Mouse (Mus musculus) brain, adult 2 months (tissue): ENCODE measurements at regions not wholly inside any gene's neighbourhood (a gene's known extent, or its start where the extent isn't known, plus 50 kb on each side); places are given as distances from the start of the nearest gene placed in this dataset.

Experiments
- DNase-seq: peaks from one replicate; pipeline ENCODE4 v3.0.0; 2011; ENCODE audit warnings: low read depth, low spot score

DNA sequence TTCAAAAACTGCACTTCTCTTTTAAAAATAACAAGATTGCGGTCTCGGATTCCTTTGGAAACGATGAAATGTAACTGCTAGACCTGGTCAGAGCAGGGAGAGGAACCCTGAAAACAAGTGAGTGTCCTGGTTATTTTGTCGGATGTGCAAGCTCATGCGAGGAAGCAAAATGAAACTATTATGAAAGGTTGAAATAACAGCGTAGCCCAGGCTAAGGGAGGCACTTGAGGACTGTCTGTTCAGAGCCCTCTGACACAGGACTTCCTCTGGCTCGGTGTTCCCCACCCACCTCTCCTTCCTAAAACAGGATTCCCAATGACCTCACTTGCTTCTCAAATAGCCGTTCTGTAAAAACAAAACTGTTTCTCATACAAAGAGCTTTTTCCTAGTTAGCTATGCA, 51.3 kb upstream of the S1pr1 start:
- no peak for DNase-seq

DNA sequence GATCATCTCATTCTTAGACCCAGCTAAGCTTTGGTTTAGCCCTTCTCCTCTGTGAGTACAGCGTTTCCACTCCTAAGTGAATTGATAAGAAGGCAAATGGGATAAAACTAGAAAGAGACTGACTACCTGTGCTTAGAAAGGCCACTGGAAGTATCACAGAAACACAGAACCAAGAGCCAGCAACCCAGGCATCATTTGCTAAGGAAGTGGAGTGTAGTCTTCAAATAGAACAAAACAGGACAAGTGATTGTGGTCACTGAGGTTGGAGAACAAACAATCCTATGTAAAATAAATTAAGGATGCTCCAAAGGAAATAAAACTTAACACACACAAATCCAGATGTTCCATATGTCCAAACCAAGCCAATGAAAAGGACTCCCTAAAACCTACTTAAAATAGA, 53.4 kb upstream of the S1pr1 start:
- no peak for DNase-seq

DNA sequence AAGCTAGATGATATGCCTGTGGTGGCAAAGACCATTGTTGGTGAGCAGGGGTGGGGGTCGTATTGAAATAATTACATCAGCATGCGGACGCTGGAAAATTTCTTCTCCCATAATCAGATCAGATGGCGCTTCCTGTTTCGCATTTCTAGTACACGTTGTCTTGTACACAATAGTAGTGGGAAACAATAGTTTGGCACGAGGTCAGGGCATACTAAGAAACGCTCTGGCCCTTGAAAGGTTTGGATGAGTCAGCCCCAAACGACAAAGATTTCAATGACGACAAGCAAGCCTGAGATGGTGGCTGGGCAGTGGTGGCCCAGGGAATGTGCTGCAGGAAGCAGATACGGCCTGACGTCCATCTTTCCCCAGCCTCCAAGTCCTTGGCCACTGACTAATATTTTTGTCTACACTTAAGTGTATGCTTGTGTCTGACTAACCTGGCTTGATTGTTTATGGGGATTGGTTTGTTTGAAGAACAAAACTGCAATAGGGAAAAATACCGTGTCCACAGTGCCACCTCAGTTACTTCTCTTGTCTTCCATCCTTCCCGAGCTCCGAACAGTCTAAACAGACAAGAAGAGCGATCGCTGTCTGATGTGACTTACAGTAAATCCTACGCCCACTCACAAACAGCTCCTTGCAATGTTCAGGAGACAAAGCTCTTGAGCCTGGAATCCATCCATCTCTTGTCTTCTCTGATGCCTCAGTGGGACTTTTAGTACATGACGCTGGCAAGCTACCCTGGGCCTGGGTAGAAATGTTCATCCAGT, 54.1 kb upstream of the S1pr1 start:
- DNase-seq = no peak

DNA sequence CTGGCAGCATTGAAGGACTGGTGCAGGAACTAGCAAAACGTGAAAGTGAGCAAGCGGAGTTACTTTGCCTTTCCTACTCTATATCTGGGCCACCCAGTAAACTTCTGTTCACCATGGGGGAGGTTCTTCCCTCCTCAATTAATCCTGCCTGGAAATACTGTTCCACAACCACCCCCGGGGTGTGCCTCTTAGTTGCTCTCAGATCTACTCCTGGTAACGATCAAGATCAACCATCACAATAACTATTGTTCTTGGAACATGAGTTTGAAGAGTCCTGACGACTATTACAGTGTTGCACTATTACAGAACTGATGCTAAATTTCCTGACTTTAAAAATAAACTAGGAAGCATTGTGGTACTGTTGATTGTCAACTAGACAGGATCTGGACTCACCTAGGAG, 57.8 kb upstream of the S1pr1 start:
- DNase-seq = no peak

DNA sequence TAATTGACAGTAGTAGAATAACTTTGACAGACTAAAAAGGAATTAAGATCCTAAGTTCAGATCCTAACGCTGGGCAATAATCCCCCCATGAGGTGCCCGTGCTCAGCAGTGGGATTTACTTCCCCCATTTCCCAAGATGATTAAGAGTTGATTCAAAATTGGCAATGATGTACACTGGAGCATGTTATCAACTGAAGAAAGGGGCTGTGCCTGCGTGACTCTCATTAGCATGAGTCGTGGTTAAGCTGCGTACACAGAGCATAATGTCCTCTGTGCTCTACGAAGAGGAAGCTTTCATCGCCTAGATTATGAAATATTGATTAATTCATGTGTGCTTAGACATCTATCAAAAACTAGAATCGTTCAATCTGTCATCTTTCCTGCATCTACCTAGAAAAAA, 59.4 kb upstream of the S1pr1 start:
- no peak for DNase-seq

DNA sequence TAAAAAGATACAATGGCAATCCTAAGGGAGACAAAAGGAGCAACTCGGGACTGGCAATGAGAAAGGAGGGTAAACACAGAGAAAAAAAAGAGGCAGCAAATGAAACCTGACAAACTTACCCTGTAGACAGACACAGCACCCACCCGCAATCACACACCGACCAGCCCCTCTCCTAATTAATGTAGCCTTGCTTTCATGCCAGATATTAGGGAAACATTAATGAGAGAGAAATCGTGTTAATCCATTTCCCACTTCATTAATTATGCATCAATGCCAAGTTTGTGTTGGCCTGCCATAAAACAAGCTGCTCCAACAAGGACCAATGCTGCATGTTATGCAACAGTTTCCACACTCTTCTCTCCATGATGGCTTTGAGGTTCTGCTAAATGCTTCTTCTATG, 59.9 kb upstream of the S1pr1 start:
- no peak for DNase-seq

DNA sequence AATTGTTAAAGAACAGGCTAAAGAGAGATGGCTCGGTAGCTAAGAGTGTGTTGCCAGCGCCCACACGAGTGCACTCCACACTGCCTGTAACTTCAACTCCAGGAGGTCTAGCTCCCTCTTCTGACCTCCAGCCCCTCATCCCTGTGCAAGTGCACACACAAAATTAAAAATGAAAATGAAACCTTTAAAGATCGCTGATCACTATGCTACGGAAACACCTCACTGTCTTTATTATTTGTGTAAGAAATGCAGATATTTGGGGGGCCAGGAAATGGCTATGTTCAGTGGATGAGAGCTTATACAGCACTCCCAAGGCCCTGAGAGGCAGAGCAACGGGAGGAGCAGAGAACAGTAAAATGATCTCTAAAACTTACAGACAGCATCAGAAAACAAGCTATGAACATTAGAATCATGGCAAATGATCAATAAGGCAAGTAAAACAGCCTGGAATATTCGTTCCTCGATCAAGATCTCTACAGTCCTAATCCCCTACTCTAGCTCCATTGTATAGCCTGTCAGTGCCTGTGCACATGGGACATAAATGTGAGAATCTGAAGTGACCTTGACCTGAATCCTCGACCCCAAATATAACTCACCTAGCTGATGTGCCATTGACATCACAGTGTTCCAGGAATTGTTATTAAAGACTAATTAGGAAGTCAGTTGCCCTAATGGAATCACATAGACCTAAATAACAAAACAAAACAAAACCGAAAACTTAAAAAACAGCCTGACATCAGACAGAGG, 64.4 kb upstream of the S1pr1 start:
- DNase-seq = no peak

DNA sequence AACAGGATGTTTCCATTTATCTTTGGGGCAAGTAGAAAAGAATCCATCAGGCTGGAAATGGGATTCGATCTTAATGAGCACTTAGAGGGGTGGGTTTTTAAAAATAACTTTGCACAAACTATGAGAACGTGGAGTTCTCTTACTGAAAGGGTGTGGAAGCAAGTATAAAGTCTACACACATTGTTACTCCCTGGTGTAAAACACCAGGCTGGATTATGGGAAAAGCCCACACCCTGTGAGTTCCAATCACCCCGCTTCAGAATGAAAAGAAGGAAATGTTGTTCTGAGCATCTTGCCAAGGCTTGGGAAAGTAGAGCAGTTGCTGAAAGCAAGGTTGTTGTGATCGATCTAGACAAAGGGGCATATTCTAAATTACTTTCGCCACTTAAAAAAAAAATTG, 65.0 kb upstream of the S1pr1 start:
- no peak for DNase-seq

DNA sequence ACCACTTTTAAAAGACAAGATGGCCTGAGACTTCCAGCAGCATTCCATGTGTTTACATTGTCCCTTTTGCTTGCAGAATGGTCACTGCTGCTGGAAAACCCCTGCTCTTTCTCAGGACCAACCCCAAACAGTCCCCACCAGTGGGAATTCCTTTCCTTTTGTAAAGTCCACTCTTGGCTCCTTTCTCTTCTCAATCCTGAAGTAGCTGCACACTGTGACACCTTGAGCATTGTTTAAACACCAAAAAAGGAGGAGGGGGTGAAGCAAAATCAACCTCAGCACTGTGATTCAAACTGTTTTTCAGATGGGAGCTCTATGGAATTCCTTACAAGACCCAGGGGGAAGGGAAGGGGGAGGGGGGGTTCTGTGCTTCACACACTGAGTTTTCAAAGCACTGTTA, 67.9 kb upstream of the S1pr1 start:
- DNase-seq = no peak

DNA sequence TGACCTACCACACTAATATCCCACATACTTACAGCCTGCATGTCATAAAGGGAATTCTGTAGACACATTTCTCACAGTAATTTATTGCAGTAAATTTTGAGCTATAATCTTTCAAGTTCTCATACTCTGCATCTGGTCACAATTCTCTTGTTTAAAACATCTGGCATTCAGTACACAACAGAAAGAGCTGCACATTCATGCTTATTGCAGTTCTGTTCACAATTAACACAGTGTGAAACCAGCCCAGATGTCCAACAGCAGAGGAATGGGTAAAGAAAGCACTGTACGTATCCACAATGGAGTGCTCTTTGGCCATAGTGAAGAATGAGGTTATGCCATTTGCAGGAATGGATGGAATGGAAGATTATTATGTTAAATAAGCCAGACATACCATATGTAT, 72.5 kb upstream of the S1pr1 start:
- no peak for DNase-seq

DNA sequence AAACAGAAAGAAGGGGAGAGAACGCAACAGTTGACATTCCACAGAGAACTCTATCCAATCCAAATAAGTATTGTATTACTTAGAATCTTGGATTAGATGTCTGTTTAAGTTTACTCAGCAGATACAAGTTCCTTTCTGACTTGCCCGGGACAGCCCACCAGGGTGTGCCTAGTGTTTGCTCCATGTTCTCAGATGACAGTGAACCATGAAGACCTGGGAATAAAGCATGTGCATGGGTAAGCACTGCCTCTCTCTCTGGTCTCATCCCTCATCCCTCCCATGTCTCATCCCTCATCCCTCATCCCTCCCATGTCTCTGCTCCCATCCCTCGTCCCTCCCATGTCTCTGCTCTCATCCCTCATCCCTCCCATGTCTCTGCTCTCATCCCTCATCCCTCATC, 73.7 kb upstream of the S1pr1 start:
- no peak for DNase-seq

DNA sequence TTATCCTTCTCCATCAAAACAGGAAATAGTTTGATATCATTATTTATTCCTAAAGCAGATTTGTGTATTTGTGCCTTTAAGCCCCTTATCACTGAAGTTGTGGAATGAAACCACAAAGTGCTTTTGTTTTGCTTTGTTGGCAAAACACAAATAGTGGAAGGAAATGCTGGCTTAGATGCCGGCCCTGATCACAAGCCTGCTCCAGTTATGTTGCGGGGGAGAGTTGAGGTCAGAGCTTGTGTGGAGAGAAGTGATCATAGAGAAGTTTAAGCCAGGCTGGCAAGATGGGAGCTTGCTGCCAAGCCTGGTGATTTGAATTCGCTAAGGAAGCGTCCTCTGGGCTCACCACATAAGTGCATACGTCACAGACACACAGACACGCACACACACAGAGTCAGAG, 74.2 kb upstream of the S1pr1 start:
- DNase-seq = no peak

DNA sequence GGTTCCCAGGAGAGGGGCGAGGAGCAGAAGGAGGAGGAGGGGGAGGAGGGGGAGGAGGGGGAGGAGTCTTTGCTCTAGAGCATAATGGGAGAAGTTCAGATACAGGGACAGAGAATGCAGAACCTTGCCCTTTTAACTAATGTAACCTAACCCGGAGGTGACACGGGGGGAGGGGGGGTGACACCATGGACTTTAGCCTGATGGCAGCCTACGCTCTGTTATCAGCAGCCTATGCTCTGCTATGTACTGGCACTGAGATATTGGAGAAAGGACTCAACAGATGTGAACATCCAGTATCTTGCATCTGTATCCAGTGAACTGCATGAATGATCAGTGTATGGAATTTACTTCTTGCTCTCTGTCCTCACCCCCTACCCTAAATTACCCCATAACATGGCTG, 77.7 kb upstream of the S1pr1 start:
- DNase-seq = no peak

DNA sequence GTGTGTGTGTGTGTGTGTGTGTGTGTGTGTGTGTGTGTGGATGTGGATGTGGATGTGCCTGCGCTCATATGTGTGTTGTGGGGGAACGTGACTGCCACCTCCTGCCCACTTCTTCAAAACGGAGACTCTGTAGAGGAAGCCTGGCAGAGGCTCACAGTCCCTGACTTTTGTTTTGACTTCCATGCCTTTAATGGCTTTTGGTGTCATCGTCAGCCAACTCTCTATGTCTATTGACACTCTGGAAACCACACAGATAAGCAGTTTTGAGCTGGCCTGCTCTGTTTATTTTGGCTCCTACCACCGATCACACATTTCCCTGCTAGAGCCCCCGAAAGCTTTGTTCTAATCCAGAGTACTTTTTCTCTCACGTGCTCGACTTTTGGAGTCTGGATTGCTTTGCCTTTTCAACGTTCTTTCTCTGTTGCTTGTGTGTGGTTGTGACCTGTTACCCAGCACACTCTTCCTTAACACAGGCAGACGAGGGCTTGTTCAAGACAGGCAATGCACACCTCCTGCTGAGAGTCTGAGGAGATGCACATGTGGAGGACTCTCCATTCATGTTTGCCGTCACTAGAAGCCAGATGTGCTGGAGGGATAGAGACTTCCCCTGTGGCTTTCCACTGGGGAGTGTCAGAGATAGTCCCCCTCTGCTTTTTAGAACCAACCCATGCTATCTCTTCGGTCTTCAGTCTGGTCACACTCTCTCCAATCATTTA, 78.6 kb upstream of the S1pr1 start:
- peak; percentile 20 for DNase-seq

DNA sequence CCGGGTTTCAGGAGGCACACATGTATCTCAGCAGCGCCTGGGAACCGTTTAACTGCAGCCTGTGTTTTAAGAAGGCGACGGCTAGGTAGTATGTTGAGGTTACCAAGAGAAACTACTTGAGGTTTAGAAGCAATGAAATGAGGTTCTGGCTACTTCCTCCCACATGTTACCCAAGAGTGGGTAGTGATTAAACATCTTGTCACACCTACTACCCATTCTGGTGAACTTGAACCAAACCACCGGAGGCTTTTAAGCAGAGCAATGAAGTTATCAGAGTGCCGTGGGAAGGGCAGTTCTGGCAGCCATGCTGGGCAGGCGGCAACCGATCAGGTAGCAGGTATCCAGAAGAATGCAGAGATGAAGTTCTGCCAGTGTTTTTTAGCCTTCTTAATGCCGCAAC, 84.5 kb upstream of the S1pr1 start:
- no peak for DNase-seq

DNA sequence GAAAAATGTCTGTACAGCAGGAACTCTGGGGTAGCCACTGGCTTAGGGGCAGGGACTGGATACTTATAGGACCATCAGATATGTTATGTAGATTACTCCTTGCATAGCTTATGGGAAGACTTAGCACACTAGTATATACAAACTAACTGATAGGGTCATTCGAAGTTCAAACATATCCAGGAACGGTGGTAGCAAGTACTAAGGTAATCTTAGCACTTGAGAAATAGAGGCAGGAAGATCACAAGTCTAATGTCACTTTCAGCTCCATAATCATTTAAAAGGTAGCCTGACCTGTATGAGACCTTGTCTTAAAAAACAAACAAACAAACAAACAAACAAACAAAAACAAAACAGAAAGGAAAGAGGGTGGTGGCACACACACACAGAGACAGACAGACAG, 85.1 kb upstream of the S1pr1 start:
- no peak for DNase-seq

DNA sequence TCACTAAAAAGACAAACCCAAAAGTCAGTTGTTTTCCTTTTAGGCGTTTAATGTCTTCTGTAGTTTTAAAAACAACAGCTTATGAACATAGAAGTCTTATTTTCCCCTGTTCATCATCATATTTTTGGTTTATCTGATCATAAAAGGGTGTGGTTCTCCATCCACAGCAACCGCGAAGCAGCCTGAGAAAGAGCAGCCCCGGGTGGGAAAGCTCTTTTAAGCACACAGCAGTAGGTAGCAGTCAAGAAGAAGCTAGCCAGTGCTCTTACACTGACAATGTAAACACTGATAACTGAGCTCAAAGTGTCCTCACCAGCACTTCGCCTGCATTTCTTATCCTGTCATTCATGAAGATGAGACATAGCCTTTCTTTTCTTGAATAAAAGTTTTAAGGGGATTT, 86.0 kb upstream of the S1pr1 start:
- DNase-seq = no peak

DNA sequence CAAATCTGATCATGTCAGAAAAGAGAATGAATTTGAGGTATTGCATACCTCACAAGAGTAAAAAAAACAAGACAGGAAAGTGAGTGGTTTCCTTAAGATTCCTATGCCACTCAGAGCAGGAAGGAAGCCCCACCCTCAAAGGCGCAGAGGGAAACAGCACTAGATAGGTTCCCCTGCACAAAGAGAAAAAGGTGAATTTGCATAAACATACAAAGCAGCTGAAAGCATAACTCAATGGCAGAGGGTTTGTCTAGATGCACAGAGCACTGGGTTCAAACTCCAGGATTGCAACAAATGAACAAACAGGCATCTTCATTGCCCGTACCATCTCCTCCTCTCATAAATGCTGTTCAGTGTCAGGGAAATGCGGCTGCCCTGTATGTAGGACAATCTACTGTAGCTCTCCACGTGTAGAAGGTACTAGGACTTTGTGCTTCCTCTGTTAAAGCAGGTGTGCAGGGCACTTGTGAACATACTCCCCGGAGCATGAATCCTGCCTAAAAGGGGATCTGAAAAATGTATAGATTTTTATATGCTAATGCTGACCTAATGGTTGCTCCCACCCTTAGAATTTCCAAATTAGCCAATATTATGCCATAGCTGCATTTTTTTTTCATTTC, 85.9 kb upstream of the Dph5 start:
- no peak for DNase-seq

DNA sequence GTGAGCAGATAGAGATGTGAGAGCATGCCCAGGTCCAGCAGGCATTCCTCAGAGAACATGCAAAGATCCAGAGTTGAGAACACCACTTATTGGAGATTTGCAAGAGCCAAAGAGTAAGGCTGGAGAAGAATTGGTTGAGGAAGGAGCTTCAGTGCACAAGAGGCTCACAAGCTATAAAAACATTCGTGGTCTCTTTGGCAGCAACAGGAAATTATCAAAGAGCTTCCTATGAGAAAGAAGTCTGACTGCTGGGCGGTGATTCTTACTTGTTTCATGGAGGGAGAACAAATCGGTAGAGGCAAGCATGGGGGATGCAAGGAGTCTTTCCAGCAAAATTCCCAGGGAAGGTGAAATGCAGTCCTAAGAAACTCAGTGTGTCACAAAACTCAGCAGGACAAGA, 83.0 kb upstream of the Dph5 start:
- no peak for DNase-seq

DNA sequence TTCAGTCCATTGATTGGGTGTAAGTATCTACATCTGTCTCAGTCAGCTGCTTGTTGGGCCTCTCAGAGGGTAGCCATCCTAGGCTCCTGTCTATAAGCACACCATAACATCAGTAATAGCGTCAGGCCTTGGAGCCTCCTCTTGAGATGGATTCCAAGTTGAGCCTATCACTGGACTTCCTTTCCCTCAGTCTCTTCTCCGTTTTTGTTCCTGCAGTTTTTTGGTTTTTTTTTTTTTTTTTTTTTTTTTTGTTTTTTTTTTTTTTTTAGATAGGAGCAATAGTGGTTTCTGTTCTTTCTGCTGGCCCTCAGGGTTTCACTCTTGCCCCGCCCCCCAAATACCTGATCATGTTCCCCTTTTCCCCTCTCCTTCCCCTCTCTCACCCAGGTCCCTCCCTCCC, 80.6 kb upstream of the Dph5 start:
- DNase-seq = no peak

DNA sequence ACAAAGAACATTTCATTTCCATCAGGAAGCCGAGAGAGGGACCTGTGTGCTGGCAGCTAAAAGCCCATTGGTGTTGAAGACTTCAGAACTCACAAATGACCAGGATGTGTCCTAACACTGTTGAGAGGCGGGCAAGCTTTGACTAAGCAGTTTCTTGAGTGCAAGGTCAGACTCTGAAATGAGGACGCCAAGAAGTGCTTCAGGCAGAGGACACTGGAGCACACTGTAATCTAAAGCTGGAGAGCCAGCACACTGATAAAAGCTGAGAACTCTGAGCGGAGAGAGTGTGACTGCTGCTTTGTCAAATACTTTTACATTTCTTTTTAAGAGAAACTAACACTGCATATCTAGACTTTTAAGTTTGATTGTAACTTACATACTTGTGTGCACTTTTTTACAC, 72.5 kb upstream of the Dph5 start:
- DNase-seq = no peak

DNA sequence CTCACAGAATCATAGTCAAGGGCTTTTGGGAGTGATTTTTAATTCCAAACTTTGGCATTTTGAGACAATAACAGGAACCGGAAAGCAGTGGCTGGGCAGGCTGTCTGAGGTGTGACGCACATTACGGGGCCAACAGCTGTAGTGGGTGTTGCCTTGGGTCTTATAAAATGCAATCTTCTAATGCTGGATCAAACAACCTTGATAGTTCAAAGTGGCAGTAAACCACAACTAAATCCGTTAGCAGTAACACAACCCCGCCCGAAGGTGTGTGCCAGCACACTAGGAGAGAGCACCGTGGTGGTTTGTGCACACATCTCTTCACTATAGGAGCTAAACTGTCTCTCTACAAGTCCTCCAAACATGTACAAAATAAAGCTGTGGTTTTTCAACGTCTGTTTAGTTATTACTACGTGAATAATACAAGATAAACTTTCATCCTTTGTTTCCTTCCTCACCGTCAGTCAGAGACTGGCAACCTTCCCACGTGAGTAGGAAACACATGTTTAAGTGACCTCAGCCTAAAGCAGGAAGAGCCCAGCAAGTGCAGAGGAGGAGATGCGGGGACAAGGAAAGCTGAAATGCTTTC, 72.0 kb upstream of the Dph5 start:
- no peak for DNase-seq
